Mouse (Mus musculus) lung, postnatal 25 days (tissue): Measurements from ENCODE around the gene Fbxl15.

Source experiments
- DNase-seq: peaks from one replicate; pipeline ENCODE4 v3.0.0; 2022; ENCODE audit warnings: low spot score

Fbxl15 gene

GRCm38 (mm10) chr19:46308706-46309435, 19.1 kb upstream of the Fbxl15 start:
- peak; percentile 84 for DNase-seq

DNA sequence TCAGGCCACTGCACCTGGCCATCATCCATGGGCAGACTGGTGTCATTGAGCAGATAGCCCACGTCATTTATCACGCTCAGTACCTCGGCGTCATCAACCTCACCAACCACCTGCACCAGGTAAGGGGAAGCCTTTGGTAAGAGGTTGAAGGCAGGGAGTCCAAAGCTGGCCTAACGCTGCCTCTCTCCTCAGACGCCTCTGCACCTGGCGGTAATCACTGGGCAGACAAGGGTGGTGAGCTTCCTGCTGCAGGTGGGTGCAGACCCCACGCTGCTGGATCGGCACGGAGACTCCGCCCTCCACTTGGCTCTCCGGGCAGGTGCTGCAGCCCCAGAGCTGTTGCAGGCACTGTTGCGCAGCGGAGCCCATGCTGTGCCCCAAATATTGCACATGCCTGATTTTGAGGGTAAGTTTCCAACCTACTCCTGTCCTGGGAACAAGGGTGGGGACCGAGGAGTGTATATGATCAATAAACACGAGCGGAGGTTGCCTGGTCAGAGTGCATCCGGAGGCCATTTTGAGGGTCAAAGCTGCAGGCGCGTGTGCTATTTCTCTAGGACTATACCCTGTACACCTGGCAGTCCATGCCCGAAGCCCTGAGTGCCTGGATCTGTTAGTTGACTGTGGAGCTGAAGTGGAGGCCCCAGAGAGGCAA, 18.2 kb upstream of the Fbxl15 start:
- DNase-seq: no peak

DNA sequence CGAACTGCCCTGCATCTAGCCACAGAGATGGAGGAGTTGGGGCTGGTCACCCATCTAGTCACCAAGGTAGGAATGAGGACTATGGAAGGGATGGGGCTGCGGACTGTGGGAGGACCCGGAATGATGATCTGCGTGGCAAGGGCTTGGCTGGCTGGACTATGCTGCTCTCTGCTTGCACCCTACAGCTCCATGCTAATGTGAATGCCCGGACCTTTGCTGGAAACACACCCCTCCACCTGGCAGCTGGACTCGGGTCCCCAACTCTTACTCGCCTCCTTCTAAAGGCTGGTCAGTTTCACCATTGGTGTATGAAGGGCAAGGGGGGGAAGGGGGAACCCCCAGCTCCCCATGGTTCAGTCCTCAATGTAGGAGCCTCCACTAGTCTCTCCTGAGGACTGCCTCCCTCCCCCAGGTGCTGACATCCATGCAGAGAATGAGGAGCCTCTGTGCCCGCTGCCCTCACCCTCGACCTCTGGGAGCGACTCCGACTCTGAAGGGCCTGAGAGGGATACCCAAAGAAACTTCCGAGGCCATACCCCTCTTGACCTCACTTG, 17.6 kb upstream of the Fbxl15 start:
- DNase-seq: no peak

DNA sequence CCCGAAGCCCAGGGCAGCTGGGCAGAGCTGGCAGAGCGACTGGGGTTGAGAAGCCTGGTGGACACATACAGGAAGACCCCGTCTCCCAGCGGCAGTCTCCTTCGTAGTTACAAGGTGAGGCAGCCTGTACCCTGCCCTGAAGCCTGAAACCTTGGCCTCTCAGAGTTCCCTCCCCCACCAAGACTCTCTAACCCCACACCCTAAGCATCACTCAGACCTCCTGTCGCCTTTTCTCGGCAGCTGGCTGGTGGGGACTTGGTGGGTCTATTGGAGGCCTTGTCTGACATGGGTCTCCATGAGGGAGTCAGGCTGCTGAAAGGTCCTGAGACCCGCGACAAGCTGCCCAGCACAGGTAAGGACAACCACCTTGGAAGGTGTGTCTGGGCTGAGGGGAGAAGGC, 16.6 kb upstream of the Fbxl15 start:
- no peak for DNase-seq

GRCm38 (mm10) chr19:46312566-46312965, 15.4 kb upstream of the Fbxl15 start:
- DNase-seq: no peak

- no peak for DNase-seq
These were observed 14.9 kb upstream of the Fbxl15 start for GRCm38 (mm10) chr19:46313116-46313515.

DNA sequence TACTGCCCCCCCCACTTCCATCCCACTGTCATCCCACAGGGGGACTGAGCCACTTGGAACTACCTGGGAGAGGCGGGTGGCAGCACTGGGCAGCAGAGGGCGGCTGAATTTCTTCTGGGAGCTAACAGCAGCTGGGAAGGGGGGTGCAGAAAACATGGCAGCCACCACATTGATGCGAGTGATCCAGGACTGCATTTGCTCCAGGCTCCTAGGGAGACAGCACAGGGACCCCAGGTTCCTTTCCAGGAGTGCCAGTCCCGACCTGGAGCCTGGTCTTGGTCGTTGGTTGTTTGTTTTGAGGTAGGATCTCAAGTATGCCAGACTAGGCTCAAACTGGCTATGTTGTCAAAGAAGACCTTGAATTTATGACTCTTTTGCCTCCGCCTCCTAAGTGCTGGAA, 14.4 kb upstream of the Fbxl15 start:
- DNase-seq: no peak

GRCm38 (mm10) chr19:46314151-46314601, 13.8 kb upstream of the Fbxl15 start:
- DNase-seq: no peak

- DNase-seq: no peak
These were observed 12.9 kb upstream of the Fbxl15 start for GRCm38 (mm10) chr19:46314872-46315742.

DNA sequence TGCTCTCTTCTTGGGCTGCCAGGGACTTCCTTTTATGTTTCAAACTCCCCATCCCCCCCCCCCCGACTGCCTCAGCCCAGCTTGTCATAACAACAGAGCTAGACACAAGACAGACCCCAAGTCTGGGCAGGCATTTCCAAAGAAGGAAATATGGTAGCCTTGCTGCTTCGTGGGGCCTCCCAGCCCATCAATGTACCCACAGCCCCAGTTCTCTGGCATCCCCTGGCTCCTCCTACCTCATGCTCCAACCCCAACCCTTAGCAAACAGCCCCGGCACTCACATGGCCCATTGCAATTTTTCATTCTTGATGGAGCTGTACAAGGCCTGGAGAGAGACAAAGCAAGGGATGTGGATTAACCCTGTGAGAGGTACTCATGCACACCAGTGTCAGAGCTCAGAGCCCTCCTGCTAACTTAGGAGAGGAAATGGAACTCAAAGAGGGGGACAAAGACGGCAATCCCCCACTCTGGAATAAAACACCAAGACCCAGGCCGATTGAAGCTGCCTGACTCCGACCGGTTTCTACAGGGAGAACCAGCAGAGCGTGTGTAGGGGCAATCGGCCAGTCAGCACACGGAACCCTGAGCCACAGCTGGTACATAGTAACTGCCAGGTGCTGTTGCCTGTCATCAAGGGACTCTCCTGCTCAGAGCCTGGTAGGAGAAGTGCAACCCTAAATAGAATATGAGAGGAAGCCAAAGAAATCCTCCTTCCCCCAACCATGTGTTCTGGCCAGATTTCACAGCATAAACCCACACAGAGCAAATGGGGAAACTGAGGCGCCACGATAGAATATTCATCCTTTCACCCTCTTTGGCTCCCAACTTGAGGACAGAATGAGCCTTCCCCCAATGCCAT, 12.0 kb upstream of the Fbxl15 start:
- no peak for DNase-seq

- DNase-seq: no peak
These were observed 11.0 kb upstream of the Fbxl15 start for GRCm38 (mm10) chr19:46316846-46317545.

DNA sequence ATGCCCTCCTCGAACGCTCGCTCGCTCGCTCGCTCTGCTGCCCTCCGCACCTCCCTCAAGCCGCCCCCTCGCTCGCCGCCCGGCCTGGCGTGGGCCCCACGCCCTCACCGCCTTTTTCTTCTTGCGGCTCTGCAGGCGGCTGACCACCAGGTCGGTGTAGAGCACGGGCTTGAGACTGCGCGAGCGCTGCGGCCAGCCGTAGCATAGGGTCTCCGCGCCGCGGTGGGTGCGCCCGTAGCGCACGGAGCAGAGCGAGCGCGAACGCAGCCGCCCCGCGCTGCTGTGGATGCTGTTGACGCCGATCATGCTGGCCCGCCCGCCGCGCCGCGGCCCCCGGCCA, 10.5 kb upstream of the Fbxl15 start:
- DNase-seq: no peak

DNA sequence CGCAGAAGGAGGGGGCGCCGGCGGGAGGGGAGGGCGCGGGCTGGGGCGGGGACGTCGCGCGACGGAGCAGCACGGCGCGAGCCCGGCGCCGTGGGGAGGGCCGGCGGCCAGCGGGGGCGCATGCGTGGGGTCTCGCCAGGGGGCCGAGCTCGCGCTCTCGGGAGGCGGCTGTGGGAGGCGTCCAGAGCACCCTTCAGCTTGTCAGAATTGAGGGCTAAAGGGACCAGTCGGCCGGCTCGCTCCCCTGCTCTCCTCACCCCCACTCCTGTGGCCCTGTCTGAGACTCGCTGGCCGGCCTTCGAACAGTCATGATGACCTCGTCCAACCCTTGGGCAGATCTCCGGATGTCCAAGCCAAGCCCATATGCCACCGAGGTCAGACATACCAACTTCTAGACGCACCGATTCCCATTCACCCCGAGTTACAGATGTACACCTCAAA, 9.9 kb upstream of the Fbxl15 start:
- no peak for DNase-seq

GRCm38 (mm10) chr19:46318586-46319378, 9.2 kb upstream of the Fbxl15 start:
- DNase-seq: peak; percentile 56

- DNase-seq: no peak
These were observed 7.8 kb upstream of the Fbxl15 start for GRCm38 (mm10) chr19:46320076-46320785.

- DNase-seq: no peak
These were observed 6.7 kb upstream of the Fbxl15 start for GRCm38 (mm10) chr19:46321101-46321943.

DNA sequence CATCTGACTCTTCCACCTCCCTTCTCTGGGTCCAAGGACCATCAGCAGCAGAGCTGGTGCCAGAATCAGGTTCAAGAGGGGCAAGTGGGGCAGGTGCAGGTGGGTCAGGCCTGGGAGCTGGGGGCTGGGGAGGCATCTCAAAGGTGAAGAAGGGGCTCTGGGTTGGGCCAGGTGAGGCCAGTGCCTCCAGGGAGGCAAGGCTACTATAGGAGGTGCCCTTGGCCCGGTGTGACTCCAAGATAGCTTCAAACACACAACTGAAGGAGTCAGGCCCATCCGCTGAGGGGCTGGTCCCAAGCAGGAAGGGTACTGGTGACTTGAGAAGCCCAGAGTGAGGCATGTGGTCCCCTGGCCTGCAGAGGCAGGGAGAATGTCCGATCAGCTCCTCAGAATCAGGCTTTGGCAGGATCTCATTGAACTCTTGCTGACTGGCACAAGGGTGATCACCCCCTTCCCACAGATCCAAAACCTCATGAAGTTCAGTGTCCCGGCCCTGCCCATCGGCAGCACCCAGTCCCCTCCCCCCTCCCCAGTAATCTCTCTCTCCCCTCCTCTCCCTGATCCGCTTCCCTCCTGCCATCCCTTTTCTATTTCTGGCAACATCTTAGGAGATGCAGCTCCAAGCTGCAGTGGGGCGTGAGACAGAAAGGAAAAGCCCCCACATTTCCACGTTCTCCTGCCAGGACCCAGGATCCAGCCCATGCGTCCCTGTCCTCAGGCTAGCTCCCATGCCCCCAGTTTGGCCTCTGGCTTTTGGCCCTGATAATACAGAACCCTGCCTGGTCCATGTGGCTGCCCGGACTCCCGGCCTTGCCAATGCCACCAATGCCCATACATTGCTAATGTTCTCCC, 5.6 kb upstream of the Fbxl15 start:
- DNase-seq: no peak
